Mouse (Mus musculus) midbrain, embryonic 14.5 days (tissue): ENCODE results near the gene Morc3. TPM values are rescaled to one million over a fixed set of nuclear protein-coding genes. Genes with fewer than 3 reads are reported as not detected.
"Not testable (repeated sequence)": the region's sequence is repeated elsewhere in the genome, so short reads cannot be mapped to it uniquely, and the experiment has no call there.

Source experiments
- ATAC-seq: fragments of 200-750 bp; cut with Nextera tagmentation; 2 replicates; pipeline ENCODE4 v1.8.0; 2017; ENCODE audit warnings: moderate number of reproducible peaks, moderate library complexity; ENCODE audit not compliant: low FRiP score, low TSS enrichment
- DNase-seq: peaks from one replicate; pipeline ENCODE4 v3.0.0-alpha.2; 2015
- H3K27ac ChIP-seq: fragments of 300-500 bp; sonication (generic); replicated peaks from 2 replicates; pipeline ENCODE4 v1.5.1; 2014; ENCODE audit warnings: mild to moderate bottlenecking, low read depth, low read length, moderate library complexity
- H3K27me3 ChIP-seq: fragments of 300-500 bp; sonication (generic); 2 replicates; pipeline ENCODE4 v1.6.1; 2014; ENCODE audit warnings: low read length, control low read depth, mixed read lengths; ENCODE audit not compliant: control insufficient read depth, insufficient read depth
- H3K36me3 ChIP-seq: fragments of 300-500 bp; sonication (generic); 2 replicates; pipeline ENCODE4 v1.6.1; 2014; ENCODE audit warnings: low read length, control low read depth; ENCODE audit not compliant: control insufficient read depth, insufficient read depth
- H3K4me1 ChIP-seq: fragments of 300-500 bp; sonication (generic); 2 replicates; pipeline ENCODE4 v1.6.1; 2014; ENCODE audit warnings: mild to moderate bottlenecking, antibody characterized with exemption, low read length, control low read depth; ENCODE audit not compliant: control insufficient read depth, insufficient read depth
- H3K4me2 ChIP-seq: fragments of 300-500 bp; sonication (generic); 2 replicates; pipeline ENCODE4 v1.6.1; 2014; ENCODE audit warnings: mild to moderate bottlenecking, low read length, moderate library complexity
- H3K4me3 ChIP-seq: fragments of 300-500 bp; sonication (generic); replicated peaks from 2 replicates; pipeline ENCODE4 v1.5.1; 2014; ENCODE audit warnings: low read depth, low read length
- H3K9ac ChIP-seq: fragments of 300-500 bp; sonication (generic); replicated peaks from 2 replicates; pipeline ENCODE4 v1.6.1; 2014; ENCODE audit warnings: mild to moderate bottlenecking, low read length, moderate library complexity
- H3K9me3 ChIP-seq: fragments of 300-500 bp; sonication (generic); 2 replicates; pipeline ENCODE4 v1.6.1; 2016; ENCODE audit warnings: low read length, control low read depth, mixed read lengths; ENCODE audit not compliant: control insufficient read depth
- WGBS: fragments of 180-500 bp; shearing (Covaris S2); extraction: QIAGEN DNeasy Blood & Tissue Kit; methylation state at CpG from one replicate; pipeline ENCODE4 v1.1.7; 2014; 5-methylcytosine and 5-hydroxymethylcytosine counted together
- polyA plus RNA-seq: library from polyadenylated mRNA; unstranded; fragments of >200 nt; fragmentation: Nextera tagmentation; extraction: Ambion mirVana; gene quantifications from 2 replicates; pipeline ENCODE4 v1.2.1, GENCODE M21; 2014

The Morc3 gene
- polyA plus RNA-seq, 1 experiment from 2014 or later, result 37.1 TPM

GRCm38 (mm10) chr16:93815856-93816736 is 15.8 kb upstream of the Morc3 start:
- 67% methylated on average over 20 of the region's 20 CpGs for WGBS
- no peak overlapping the region for H3K4me2 ChIP-seq

GRCm38 (mm10) chr16:93816861-93817260 is 15.1 kb upstream of the Morc3 start:
- no peak overlapping the region for H3K4me2 ChIP-seq
- H3K27me3 ChIP-seq, result no peaks in the 10 kb centered on the region
- no peak overlapping the region for H3K9ac ChIP-seq
- H3K4me3 ChIP-seq, result no peak overlapping the region
- H3K9me3 ChIP-seq, result no peaks in the 10 kb centered on the region
- peaks cover 7% of the 10 kb centered on the region for H3K36me3 ChIP-seq
- ATAC-seq, result no peak
- no peaks in the 10 kb centered on the region for H3K4me1 ChIP-seq
- no peak overlapping the region for H3K27ac ChIP-seq
- 77% methylated on average over 7 of the region's 7 CpGs for WGBS
- DNase-seq, result no peak

More at GRCm38 (mm10) chr16:93815856-93816736, 15.8 kb upstream of the Morc3 start:
- ATAC-seq (no peak), DNase-seq (peak; percentile 28)
- Histone ChIP-seq H3K9me3 (peaks cover 5% of the 10 kb centered on the region), H3K36me3 (peaks cover 13% of the 10 kb centered on the region), H3K9ac (no peak overlapping the region), H3K4me3 (no peak overlapping the region), H3K27me3 (no peaks in the 10 kb centered on the region), H3K27ac (no peak overlapping the region), H3K4me1 (no peaks in the 10 kb centered on the region)

- H3K27ac ChIP-seq, result no peak overlapping the region
- H3K9ac ChIP-seq, result no peak overlapping the region
- H3K4me3 ChIP-seq, result no peak overlapping the region
- 90% methylated on average over 5 of the region's 5 CpGs for WGBS
- H3K4me2 ChIP-seq, result no peak overlapping the region
- DNase-seq, result no peak
- no peak for ATAC-seq
- H3K9me3 ChIP-seq, result no peaks in the 10 kb centered on the region
- H3K4me1 ChIP-seq, result no peaks in the 10 kb centered on the region
- no peaks in the 10 kb centered on the region for H3K27me3 ChIP-seq
- peaks cover 2% of the 10 kb centered on the region for H3K36me3 ChIP-seq
Observed at GRCm38 (mm10) chr16:93817371-93817770, 14.6 kb upstream of the Morc3 start.

GRCm38 (mm10) chr16:93818691-93819324 is 13.1 kb upstream of the Morc3 start:
- ATAC-seq, result no peak
- Histone ChIP-seq H3K27me3 (no peaks in the 10 kb centered on the region), H3K27ac (no peak overlapping the region), H3K4me3 (no peak overlapping the region), H3K4me1 (no peaks in the 10 kb centered on the region), H3K36me3 (no peaks in the 10 kb centered on the region), H3K9me3 (no peaks in the 10 kb centered on the region), H3K9ac (no peak overlapping the region), H3K4me2 (no peak overlapping the region)
- DNase-seq, result no peak
- 76% methylated on average over 12 of the region's 12 CpGs for whole genome bisulfite sequencing

- no peak for ATAC-seq
- WGBS, result 86% methylated on average over 4 of the region's 4 CpGs
- Histone ChIP-seq H3K36me3 (no peaks in the 10 kb centered on the region), H3K9ac (no peak overlapping the region), H3K4me3 (no peak overlapping the region), H3K27ac (no peak overlapping the region), H3K9me3 (peaks cover 3% of the 10 kb centered on the region; the same call in 1 of the 2 replicates), H3K27me3 (no peaks in the 10 kb centered on the region), H3K4me1 (no peaks in the 10 kb centered on the region), H3K4me2 (no peak overlapping the region)
- no peak for DNase-seq
Observed at GRCm38 (mm10) chr16:93819325-93819696, 12.6 kb upstream of the Morc3 start.

GRCm38 (mm10) chr16:93820040-93820439 is 11.9 kb upstream of the Morc3 start:
- Histone ChIP-seq H3K36me3 (no peaks in the 10 kb centered on the region), H3K4me2 (no peak overlapping the region), H3K9ac (no peak overlapping the region), H3K27ac (no peak overlapping the region), H3K4me3 (no peak overlapping the region), H3K9me3 (peaks cover 6% of the 10 kb centered on the region; the same call in 1 of the 2 replicates), H3K27me3 (no peaks in the 10 kb centered on the region), H3K4me1 (no peaks in the 10 kb centered on the region)
- DNase-seq (no peak), ATAC-seq (no peak)
- 91% methylated on average over 1 of the region's 1 CpGs for whole genome bisulfite sequencing

- Histone ChIP-seq H3K4me3 (no peak overlapping the region), H3K27me3 (no peaks in the 10 kb centered on the region), H3K27ac (no peak overlapping the region), H3K4me2 (no peak overlapping the region), H3K4me1 (no peaks in the 10 kb centered on the region), H3K9me3 (peaks cover 6% of the 10 kb centered on the region; the same call in 1 of the 2 replicates), H3K9ac (no peak overlapping the region), H3K36me3 (no peaks in the 10 kb centered on the region)
- DNase-seq, result no peak
- no peak for ATAC-seq
- WGBS, result 83% methylated on average over 3 of the region's 3 CpGs
Observed at GRCm38 (mm10) chr16:93821706-93822105, 10.2 kb upstream of the Morc3 start.

GRCm38 (mm10) chr16:93822433-93823225 is 9.3 kb upstream of the Morc3 start:
- H3K4me3 ChIP-seq, H3K27me3 ChIP-seq, H3K36me3 ChIP-seq, DNase-seq, H3K9ac ChIP-seq, H3K4me1 ChIP-seq, H3K27ac ChIP-seq, H3K9me3 ChIP-seq, H3K4me2 ChIP-seq, ATAC-seq: not testable (repeated sequence)
- WGBS, result 91% methylated on average over 4 of the region's 8 CpGs
